Mouse (Mus musculus): ENCODE measurements at regions not wholly inside any gene's neighbourhood (a gene's known extent, or its start where the extent isn't known, plus 50 kb on each side); places are given as distances from the start of the nearest gene placed in this dataset.

DNA sequence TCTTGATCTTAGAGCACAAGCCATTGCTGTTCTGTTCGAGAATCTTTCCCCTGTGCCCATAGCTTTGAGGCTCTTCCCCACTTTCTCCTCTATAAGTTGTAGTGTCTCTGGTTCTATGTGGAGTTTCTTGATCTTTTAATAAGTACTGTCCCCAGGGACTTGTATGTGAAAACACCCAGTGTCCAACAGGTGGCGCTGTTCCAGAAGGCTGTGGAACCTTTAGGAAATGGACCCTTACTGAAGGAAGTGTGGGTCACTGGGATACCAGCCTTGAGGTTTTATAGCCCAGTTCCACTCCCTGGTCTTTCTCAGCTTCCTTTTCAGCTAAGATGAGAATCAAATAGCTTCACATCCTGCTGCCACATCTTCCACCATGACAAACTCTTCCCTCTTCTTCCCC, 125.6 kb downstream of the Ipo8 start:
- no peak for TF ChIP-seq GATA1 (IDR thresholded peaks at IDR 0.05; ENCODE audit: low read length)
- no peak for TF ChIP-seq TAL1 (IDR thresholded peaks at IDR 0.05; ENCODE audit: low read length)

Data from erythroblast, embryonic 14.5 days (primary cell).